Mouse (Mus musculus) thymus, postnatal 14 days (tissue): ENCODE data around the gene Apoh.
A peak's percentile ranks its signal among the peaks of the same experiment; 100 is the strongest.

Experiments
- DNase-seq: peaks from one replicate; pipeline ENCODE4 v3.0.0; 2021

The Apoh gene

DNA sequence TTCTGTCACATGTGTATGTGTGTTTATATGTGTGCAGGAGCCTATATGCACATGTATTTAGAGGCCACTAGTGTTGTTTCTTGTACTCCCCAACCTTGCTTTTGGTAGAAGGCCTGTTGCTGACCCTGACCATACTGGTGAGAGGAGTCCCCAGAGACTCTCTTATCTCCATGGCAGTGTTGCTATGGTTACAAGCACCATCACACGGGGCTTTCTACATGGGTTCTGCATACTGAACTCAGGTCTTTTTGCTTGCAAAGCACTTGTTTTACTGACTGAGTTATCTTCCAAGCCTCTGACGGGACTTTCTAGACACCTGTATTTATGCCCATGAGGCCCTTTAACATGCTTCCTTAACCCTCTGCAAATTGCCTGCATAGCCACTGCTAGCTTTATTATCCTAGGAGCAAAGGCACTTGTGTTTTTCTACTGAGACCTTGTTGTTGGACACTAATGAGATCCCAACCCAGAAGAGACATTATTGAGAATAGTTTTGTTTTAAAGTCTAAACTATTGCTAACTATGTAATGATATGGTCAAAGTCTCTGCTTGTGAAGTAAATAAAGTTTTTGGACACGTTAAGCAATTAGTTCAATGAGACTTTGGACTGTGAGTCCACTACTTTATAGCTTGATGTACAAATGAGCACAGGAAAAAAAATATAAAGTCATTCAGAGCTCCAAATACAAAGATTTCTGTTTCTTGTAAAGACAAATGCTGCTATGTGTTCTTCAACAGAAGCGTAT lies 41.9 kb downstream of the Apoh start:
- no peak for DNase-seq

DNA sequence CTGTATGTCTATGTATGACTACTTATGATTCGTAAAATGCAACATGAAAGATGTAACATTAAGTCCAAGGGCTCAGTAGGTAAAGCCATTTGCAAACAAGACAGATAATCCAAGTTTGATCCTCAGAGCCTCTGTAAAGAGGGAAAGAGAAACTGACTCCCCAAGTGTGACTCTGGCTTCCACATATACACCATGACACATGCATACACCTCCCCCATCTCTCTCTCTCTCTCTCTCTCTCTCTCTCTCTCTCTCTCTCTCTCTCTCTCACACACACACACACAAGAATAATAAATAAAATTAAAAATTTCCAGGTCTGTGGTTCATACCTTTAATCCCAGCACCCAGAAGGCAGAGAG lies 42.5 kb downstream of the Apoh start:
- DNase-seq: no peak

DNA sequence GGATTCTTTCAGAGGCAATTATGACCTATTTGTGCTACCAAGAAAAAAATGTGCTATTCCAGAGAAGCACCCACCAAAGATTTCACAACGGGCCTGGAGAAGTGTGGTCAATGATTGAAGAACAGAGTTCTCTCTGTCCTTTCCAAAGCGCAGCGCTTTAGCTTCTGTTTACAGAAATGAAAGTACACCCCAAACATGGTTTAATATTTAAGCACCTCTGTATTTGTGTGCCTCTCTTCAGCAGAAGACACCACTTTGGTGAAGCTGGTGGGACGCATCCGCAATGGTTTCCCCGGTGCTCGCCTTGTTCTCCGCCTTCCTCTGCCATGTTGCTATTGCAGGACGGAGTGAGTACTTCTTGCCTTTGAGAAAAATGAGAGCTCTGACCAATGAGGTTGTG lies 51.9 kb downstream of the Apoh start:
- no peak for DNase-seq

DNA sequence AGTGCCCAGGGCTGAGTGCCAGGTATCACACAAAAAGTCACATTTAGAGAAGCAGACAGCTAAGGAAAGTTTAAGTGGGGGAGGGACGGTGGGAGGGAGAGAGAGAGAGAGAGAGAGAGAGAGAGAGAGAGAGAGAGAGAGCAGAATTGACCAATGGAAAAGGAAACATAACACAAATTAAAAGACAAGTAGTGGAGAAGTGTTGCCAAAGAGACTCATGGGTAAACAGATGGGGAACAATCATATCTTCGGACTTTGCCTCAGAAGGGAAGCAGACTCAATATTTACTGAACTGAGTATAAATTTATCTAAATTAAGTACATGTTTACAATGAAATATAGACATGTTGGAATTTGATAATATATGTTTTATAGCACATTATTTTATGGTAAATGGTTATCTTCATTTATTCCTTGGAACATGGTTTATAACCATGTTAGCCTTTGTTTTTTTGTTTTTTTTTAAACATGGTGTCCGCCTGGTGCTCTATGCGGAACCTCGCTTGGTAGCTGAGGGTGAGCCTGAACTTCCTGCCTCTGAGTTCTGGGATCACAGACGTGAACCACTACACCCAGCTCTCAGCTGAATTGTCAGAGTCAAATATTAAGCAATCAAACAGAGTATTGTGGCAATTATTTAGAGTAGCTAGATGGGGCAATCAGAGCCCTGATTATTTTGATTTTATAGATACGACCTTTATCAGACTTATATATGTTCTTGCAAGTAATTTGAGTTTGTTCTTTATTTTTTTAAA lies 53.1 kb downstream of the Apoh start:
- no peak for DNase-seq

DNA sequence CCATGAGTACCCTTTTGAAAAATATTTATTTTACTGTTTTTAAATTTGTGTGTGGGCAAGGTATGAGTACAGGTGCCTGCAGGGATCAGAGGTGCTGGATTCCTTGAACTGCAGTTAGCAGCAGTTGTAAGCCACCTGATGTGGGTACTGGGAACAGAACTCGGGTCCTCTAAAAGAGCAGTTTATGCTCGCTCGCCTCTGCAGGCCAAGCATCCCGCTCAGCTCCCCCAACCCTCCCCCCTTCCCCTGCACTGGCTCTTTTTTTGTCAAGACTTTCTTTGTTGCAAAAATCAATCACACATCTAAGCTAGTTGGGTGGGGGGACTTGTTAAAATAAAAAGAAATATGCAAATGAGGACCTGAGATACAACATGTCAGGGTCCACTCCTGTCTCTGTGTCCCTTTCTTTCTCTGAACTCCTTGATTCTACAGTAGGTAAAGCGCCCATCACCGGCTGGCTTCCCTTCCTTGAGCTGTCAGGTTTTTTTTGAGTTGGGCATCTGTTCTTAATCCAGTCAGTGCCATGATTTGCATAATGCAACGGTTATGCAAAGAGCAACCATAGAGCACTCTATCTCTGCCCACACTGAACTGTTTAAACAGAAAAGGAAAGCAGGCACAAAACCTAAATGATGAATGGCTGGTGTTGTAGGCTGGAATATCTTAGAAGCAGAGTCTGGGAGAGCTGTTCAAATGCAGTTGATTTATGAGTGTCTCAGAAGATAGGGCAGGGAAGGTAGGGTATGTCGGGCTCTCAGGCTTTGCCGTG lies 66.9 kb downstream of the Apoh start:
- DNase-seq: no peak

DNA sequence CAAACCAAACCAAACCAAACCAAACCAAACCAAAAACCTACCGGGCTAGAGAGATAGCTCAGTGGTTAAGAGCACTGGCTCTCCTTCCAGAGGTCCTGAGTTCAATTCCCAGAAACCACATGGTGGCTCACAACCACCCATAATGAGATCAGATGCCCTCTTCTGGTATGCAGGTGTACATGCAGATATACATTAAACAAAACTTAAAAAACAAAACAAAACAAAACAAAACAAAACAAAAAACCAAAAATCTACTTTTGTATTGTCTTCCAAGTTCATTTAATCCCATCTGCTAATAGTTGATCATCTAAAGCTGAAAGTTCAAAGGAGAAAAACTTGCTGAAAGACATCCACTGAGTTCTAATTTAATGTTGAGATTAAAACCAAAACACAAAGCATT lies 73.2 kb downstream of the Apoh start:
- DNase-seq: no peak

DNA sequence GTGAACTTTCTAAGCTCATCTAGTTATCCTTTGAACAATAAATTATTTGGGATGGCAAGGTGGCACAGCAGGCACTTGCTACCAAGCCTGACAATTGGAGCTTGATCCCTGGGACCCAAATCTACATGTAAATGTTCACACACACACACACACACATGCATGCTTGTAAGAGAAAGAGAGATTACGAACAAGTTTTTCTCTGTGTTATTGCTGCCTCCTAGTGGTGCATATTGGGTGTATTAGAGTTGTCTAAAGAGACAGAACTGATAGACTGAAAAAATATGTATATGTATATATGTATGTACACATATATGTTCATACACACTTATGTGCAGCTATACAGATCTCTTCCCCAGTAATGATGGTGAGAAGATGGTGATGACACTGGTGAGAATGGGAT lies 75.4 kb downstream of the Apoh start:
- peak; percentile 29 for DNase-seq

DNA sequence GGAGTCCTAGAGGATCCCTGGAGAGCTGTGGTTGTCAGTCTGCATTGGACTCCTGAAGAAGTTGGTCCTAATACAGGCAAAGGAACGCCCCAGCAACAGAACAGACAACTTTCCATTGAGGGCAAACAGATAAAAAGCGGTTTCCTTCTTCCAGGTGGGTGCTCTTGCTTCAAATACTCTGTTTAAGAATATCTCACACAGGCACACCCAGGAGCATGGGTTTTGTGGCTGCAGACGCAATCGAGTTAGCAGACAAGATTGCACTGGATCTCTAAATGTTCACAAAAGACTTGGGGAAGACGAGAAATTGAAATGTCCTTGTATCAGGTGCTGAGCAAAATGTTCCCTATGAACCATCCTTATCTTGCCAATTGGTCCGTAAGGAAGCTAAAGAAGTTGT lies 76.1 kb downstream of the Apoh start:
- no peak for DNase-seq

DNA sequence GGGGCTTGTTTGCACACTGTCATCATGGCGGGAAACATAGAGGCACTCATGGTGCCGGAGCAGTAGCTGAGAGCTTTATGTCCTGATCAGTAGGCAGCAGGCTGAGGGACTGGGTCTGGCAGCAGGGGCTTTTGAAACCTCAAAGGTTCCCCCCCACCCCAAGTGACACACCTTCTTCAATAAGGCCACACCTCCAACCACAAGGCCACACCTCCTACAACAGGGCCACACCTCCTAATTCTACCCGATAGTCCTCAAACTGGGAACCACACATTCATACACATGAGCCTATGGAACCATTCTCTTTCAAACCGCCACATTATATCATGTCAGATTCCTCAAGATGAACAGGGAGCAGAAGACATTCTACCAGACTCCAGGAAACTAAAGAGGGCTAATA lies 77.6 kb downstream of the Apoh start:
- no peak for DNase-seq

DNA sequence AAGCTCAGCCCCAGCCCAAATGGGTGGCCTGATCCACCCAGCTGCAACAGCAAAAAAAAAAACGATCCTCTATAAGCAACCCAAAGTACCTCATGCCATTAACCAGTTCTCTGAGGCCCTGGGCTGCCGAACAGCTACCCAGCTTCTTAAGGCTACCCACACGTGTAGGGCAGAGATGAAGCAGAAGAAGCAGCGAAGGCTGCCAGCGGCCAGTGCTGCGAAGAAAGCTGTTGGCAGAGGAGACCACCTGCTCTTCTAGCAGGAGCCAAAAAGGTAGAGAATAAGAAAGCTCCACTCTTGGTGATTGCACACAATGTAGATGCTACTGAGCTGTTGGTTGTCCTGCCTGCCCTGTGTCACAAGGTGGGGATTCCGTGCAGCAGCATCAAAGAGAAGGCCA lies 80.1 kb downstream of the Apoh start:
- no peak for DNase-seq

DNA sequence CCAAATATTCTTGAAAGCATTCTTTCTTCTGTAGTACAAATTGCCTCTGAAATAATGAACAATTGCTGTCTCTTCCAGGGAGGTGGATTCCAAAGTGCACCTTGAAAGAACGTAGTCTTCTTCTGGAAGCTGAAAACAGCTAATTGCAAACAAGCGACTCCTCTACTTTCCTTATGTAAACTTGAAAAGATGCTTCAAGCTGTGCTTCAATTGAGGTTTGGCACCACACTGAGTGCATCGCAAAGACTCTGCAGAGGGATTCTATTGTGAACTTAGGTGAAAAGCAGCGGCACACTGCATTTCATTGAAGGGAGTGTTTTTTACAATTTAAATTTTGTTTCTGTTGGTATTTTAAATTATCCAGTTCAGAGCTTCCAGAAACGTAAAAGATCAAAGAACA lies 81.0 kb downstream of the Apoh start:
- no peak for DNase-seq

DNA sequence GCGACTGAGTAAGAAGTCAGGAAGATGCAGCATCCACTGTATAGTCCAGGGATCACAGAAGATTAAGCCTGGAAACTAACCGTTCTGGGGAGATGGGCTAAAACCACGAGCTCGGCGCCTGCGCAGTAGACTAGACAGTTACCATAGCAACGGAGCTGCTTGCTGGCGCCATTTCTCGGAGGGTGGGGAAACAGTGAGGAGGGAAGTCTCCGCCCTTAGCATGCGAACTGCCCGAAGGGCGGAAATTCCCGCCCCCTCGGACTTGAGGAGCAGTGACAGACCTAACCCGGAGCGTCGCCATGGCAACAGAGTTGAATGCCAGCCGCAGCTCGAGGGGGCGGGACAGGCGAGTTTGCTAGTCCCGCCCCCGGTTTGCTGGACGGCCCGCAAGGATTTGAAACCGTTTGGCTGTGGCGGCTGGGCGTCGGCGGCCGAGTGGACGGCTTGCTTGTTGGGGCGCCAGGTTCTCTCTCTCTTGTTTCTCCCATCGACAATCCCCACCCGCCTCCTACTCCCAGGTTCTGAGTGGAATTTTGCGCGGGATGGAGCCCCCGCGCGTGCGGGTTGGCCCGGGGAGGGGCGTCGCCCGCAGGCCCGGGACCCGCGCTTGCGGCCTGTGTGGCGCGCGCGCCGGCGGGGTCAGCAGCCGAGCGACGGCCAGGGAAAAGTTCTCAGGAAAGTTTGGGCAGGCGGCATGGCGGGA lies 81.9 kb downstream of the Apoh start, which contains the start of gene Cep112:
TSS of gene Cep112 (plus strand) at position 304 of the 703 bp plus-strand sequence.
- DNase-seq: peak; percentile 92

DNA sequence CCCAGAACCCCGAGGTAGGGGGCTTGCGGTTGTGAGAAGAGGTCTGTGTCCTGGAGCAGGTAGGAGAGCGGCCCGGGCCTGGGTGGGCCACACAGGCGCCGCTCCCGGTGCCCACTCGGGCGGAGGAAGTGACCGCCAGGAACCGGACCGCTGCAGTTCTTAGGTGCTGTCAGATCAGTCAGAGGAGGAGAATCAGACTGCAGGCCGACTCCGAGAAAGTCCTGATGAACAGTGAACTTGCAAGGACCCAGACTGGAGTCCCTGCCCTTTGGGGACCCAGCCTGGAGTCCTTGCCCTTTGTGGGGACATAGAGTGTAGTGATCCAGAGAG lies 82.4 kb downstream of the Apoh start:
- DNase-seq: no peak

DNA sequence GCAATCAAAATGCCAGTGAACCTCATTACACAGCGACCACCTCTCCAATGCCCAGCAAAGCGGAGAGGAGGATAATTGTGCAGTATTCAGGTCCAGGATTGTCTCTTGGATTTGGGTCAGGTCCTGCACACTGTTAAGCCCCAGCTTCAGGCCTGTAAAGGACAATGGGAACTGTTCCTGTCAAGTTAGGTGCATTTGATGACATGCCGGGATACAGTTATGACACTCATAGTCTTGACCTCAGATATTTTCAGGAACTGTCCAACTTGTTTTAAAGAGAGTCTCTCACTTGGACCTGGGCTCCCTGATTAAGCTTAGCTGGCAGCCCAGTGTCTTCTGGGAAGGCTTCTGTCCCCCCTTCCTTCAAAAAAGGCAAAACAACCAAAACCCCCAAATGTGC lies 82.9 kb downstream of the Apoh start:
- no peak for DNase-seq

DNA sequence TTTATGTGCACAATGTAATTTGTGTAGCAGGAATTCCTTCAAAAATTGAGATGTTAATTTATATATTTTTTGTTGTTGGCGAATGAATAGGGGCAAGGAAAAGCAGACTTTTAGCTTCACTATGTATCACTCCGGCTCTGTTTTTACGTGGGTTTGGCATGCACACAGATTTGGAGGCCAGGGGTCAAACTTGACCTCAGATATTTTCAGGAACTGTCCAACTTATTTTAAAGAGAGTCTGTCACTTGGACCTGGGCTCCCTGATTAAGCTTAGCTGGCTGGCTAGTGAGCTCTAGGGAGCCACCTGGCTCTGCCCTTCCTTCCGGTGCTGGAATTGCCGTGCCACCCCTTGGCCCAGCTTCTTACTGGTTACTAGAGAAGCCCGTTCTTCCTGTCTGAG lies 84.0 kb downstream of the Apoh start:
- DNase-seq: no peak

DNA sequence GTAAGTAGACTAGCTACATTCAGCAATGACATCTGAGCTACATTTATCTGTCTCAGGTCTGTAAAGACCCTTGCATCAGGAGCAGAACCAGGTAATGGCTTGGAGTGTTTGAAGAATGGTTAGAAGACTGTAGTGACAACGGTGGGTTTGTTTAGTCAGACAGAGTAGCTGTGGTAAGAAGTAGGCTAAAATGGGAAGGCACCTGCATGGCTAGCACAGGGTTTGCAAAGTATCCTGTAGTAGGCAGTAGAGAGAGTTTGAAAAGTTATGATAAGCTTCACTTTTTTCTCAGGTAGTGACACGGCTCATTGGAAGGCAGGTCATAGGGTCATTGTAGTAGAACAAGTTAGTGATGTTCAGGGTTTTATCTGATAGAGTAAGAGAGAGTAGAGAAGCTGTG lies 85.9 kb downstream of the Apoh start:
- DNase-seq: no peak

DNA sequence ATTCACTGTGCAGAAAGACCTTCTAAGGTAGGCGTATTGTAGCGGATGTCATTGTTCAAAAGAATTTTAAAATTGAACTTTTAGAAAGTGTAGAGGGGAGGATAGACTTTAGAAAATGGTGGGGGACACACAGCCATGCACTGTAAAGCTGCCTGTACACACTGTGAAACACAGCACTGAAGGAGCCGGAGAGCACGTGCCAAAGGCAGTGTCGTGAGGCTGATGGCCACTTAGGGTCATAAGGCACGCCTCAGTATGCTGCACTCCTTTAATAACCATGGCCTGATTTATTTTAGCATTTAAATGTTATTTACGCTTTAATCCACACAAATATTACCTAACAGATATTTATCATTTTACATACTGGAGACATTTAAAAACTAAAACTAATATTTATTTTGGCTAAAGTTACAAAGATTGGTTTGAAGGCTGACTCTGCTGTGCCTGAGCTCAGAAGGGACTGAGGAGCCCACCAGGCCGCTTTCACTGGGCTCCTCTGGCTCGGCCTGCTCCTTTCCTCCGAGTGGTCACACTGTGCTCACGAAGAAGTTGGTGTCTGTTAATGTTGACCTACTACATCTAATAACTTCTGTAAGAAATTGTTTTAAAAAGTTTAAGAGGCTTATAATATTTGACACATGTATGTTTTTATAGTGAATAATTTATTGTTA lies 100.9 kb downstream of the Apoh start:
- DNase-seq: no peak

DNA sequence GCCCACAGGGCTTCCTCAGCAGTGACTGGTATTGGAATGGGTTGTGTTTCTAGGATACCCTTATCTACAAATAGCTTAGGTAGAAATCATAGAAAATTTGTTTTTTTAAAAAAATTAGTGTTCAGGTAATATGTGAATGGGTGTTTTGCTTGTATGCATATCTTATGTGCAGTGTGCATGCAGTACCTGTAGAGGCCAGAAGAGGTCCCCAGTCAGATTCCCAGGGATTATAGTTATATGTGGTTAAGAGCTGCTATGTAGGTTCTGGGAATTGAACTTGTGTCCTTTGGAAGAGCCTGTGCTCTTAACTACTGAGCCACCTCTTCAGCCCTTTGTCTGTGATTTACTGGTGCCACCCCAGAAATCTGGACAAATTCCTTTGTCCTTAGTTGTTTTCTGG lies 104.0 kb downstream of the Apoh start:
- DNase-seq: peak; percentile 23

DNA sequence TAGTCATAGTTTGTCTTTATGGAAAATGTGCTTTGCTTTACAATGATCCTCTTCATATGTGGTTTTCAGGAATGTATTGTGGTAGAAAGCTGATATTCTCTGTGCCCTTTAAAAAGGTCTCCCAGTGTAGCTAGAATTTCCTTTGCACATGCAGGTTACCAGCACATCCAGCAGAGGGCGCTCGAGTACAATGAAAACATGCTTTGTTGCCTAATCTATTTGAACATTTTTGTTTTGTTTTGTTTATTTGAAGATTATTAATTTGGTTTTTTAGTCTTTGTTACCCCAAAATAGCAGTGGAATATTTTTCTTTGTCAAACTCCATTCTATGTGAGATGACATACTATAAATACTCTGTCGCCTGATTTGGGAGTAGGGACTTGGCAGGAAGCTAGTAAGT lies 106.7 kb downstream of the Apoh start:
- DNase-seq: peak; percentile 66

DNA sequence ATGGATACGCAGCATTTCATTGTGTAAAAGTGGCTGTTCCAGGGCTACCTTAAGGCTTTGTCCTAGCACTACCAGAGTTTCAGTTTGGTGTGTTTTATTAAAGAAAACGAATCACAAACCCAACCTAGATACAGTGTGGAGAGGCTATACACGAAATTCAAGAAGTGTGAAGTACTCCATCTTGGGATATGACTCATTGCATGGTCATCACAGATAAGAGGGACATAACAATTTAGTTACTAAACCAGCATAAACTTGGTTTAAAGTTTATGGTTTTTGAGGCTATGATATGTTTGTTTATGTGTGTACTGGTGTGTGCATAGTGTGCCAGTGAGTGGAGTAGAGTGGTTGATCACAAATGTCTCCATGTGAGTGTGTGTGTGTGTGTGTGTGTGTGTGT lies 116.4 kb downstream of the Apoh start:
- no peak for DNase-seq
